Mouse (Mus musculus): ENCODE results near the gene Ly6g6f. TPM values are rescaled to one million over a fixed set of nuclear protein-coding genes. Genes with fewer than 3 reads are reported as not detected.

The Ly6g6f gene
- total and polyA plus RNA-seq, 3 experiments, result 0.54 to 0.67 TPM; not detected in 1

- in situ Hi-C loops (cut with MboI; ENCODE audit: low pct_ligation_motif_present, low pct_unique_long_range_greater_than_20kb, low sequenced_read_pairs) (no loop called here), dilution Hi-C loops (cut with MboI; ENCODE audit: extremely low pct_ligation_motif_present, extremely low pct_unique_long_range_greater_than_20kb, low sequenced_read_pairs) (no loop called here)
- Histone ChIP-seq H3K27me3 (replicated peaks) (no peaks in the 10 kb centered on the region), H3K9ac (ENCODE audit: insufficient read depth, low read depth) (no peak overlapping the region), H3K9me3 (replicated peaks; ENCODE audit: low read length) (no peaks in the 10 kb centered on the region), H3K4me2 (ENCODE audit: insufficient read depth, low read depth, poor library complexity, severe bottlenecking) (no peak overlapping the region), H3K36me3 (replicated peaks in 1 of 2; ENCODE audit: control insufficient read depth in 1 of 2, insufficient read depth in 1 of 2, low read length in 1 of 2) (no peaks in the 10 kb centered on the region), H3K27ac (ENCODE audit: insufficient read depth, low read depth) (no peak overlapping the region), H3K79me2 (replicated peaks; ENCODE audit: control insufficient read depth, extremely low read depth, insufficient read depth, poor library complexity, severe bottlenecking) (no peaks in the 10 kb centered on the region), H3K4me3 (replicated peaks in 1 of 3; ENCODE audit: low read depth in 2 of 3, low read length in 2 of 3, poor library complexity in 1 of 3) (no peak overlapping the region), H3K4me1 (ENCODE audit: control insufficient read depth in 1 of 2, insufficient read depth in 2 of 2) (peaks cover 14 to 22% of the 10 kb centered on the region in 2 experiments)
- no peak for DNase-seq (ENCODE audit: extremely low read depth)
- no peak for TF ChIP-seq E2F4 (IDR thresholded peaks at IDR 0.05; ENCODE audit: insufficient replicate concordance, low read depth, low read length)
- no peak for TF ChIP-seq MYC (IDR thresholded peaks at IDR 0.05; ENCODE audit: low read depth, low read length)
- no peak for TF ChIP-seq PAX5 (IDR thresholded peaks at IDR 0.05; ENCODE audit: low read length)
- TF ChIP-seq JUN (IDR thresholded peaks at IDR 0.05; ENCODE audit: insufficient read depth, low read depth, low read length), result no peak
- TF ChIP-seq MAFK (IDR thresholded peaks at IDR 0.05; ENCODE audit: insufficient replicate concordance, low read length), result no peak
- TF ChIP-seq JUND (conservative IDR thresholded peaks at IDR 0.05; ENCODE audit: low read depth, low read length), result no peak
- no peak for TF ChIP-seq MEF2A (IDR thresholded peaks at IDR 0.05; ENCODE audit: borderline replicate concordance, low read depth, low read length)
- no peak for TF ChIP-seq NELFE (IDR thresholded peaks at IDR 0.05; ENCODE audit: low read depth, low read length)
- no peak for TF ChIP-seq ZNF384 (IDR thresholded peaks at IDR 0.05; ENCODE audit: low read depth, low read length)
- TF ChIP-seq POLR2A (IDR thresholded peaks at IDR 0.05; ENCODE audit: low read depth, low read length), result no peak
These were observed 8.1 kb downstream of the Ly6g6f start for GRCm38 (mm10) chr17:35077285-35077684.

DNA sequence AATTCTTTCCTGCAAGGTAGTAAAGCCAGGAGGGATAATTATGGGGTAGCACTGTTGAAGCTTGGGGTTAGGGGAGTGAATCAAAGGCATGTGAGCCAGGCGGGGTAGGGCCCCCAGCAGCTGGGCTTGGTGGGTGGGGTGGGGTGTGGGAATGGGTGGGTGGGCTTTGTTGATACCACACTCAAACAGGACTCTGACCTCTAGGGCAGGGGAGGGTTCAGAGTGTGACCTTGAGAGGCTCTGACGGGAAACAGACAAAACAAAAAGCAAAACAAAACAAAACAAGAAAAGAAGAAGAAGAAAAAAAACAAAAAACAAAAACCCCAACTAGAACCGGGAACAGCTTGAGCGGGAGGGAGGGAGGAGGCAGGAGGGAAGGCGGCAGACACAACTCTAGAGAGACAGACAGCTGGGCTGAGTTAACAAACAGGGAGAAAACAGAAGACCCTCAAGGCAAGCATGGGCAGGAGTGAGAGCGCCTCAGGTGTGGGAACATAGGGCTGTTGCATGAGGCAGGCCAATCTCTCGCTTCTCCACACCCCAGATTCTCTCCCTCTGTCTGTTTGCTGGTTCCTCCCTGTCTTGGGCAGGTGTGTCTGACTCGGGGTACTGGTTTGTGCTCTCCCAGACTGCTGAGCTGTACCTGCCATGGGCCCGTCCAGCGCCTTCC, 8.8 kb downstream of the Ly6g6f start, which contains the start of gene Ly6g6e:
Gene Ly6g6e, plus strand, starts transcription at position 396 of the 670 bp plus-strand sequence.
- TF ChIP-seq USF1 (IDR thresholded peaks at IDR 0.05; ENCODE audit: low read depth, low read length) (no peak), HCFC1 (IDR thresholded peaks at IDR 0.05; ENCODE audit: low read depth, low read length) (no peak), CTCF (conservative IDR thresholded peaks at IDR 0.05 in 1 of 2, IDR thresholded peaks at IDR 0.05 in 1 of 2; ENCODE audit: low read depth in 2 of 2, low read length in 2 of 2) (no peak), GABPA (IDR thresholded peaks at IDR 0.05; ENCODE audit: insufficient replicate concordance, low read depth, low read length) (no peak), SMC3 (IDR thresholded peaks at IDR 0.05; ENCODE audit: low read depth, low read length) (no peak), NRF1 (IDR thresholded peaks at IDR 0.05; ENCODE audit: low read depth, low read length) (no peak), POLR2A (IDR thresholded peaks at IDR 0.05; ENCODE audit: low read depth, low read length) (no peak), MAFK (IDR thresholded peaks at IDR 0.05; ENCODE audit: insufficient replicate concordance, low read length) (no peak), MYC (IDR thresholded peaks at IDR 0.05; ENCODE audit: low read depth, low read length) (no peak)
- Histone ChIP-seq H3K4me1 (ENCODE audit: control insufficient read depth in 1 of 2, insufficient read depth in 2 of 2) (peaks cover 14 to 20% of the 10 kb centered on the region in 2 experiments), H3K9me3 (replicated peaks; ENCODE audit: low read length) (no peaks in the 10 kb centered on the region), H3K4me3 (replicated peaks in 1 of 3; ENCODE audit: low read depth in 2 of 3, low read length in 2 of 3, poor library complexity in 1 of 3) (no peak within 1 kb of the TSS), H3K79me2 (replicated peaks; ENCODE audit: control insufficient read depth, extremely low read depth, insufficient read depth, poor library complexity, severe bottlenecking) (no peaks in the 10 kb centered on the region), H3K36me3 (replicated peaks in 1 of 2; ENCODE audit: control insufficient read depth in 1 of 2, insufficient read depth in 1 of 2, low read length in 1 of 2) (no peaks in the 10 kb centered on the region), H3K9ac (ENCODE audit: insufficient read depth, low read depth) (no peak within 1 kb of the TSS), H3K27ac (ENCODE audit: insufficient read depth, low read depth) (no peak within 1 kb of the TSS), H3K27me3 (replicated peaks) (no peaks in the 10 kb centered on the region), H3K4me2 (ENCODE audit: insufficient read depth, low read depth, poor library complexity, severe bottlenecking) (no peak within 1 kb of the TSS)
- dilution Hi-C loops (cut with MboI; ENCODE audit: extremely low pct_ligation_motif_present, extremely low pct_unique_long_range_greater_than_20kb, low sequenced_read_pairs), result no loop called here
- no peak for DNase-seq (ENCODE audit: extremely low read depth)
- in situ Hi-C loops (cut with MboI; ENCODE audit: low pct_ligation_motif_present, low pct_unique_long_range_greater_than_20kb, low sequenced_read_pairs), result no loop called here
